Mouse (Mus musculus): ENCODE results near the gene Btrc. TPM values are rescaled to one million over a fixed set of nuclear protein-coding genes. Genes with fewer than 3 reads are reported as not detected.
"Not testable (repeated sequence)": the region's sequence is repeated elsewhere in the genome, so short reads cannot be mapped to it uniquely, and the experiment has no call there.

The Btrc gene
- total RNA-seq (2021) = 32.8 and 42.6 TPM in 2 replicates
- long read RNA-seq, transcript Btrc-201 (15 exons, 2,978 nt) = major isoform, 17 of 66 reads
- long read RNA-seq, transcript Btrc-202 (14 exons, 2,064 nt) = minor isoform, 6 of 66 reads
- long read RNA-seq, partial matches to known transcripts = 2 of 66 reads
- long read RNA-seq, other reads (novel, unspliced or antisense) = 41 of 66 reads

GRCm38 (mm10) chr19:45363384-45363926 is at the start of gene Btrc:
Gene Btrc (plus strand): TSS chr19:45363734.
- peak; percentile 100 for DNase-seq

GRCm38 (mm10) chr19:45317473-45317882 is 46.1 kb upstream of the Btrc start:
- no peak for DNase-seq

GRCm38 (mm10) chr19:45321062-45321461 is 42.5 kb upstream of the Btrc start:
- DNase-seq = no peak

- no peak for DNase-seq
These were observed 34.5 kb upstream of the Btrc start for GRCm38 (mm10) chr19:45329039-45329438.

- DNase-seq = no peak
These were observed 33.7 kb upstream of the Btrc start for GRCm38 (mm10) chr19:45329748-45330298.

- DNase-seq = no peak
These were observed 26.8 kb upstream of the Btrc start for GRCm38 (mm10) chr19:45336718-45337117.

- DNase-seq = no peak
These were observed 25.4 kb upstream of the Btrc start for GRCm38 (mm10) chr19:45338182-45338581.

GRCm38 (mm10) chr19:45343941-45344340 is 19.6 kb upstream of the Btrc start:
- DNase-seq = no peak

GRCm38 (mm10) chr19:45348188-45348587 is 15.3 kb upstream of the Btrc start:
- no peak for DNase-seq

- DNase-seq = no peak
These were observed 13.1 kb upstream of the Btrc start for GRCm38 (mm10) chr19:45350456-45350855.

GRCm38 (mm10) chr19:45352706-45353105 is 10.8 kb upstream of the Btrc start:
- DNase-seq = not testable (repeated sequence)

- no peak for DNase-seq
These were observed 7.9 kb upstream of the Btrc start for GRCm38 (mm10) chr19:45355678-45356077.

- DNase-seq = not testable (repeated sequence)
These were observed 6.7 kb upstream of the Btrc start for GRCm38 (mm10) chr19:45356868-45357267.

GRCm38 (mm10) chr19:45360486-45360885 is 3.0 kb upstream of the Btrc start:
- DNase-seq = no peak

GRCm38 (mm10) chr19:45363933-45364391 is 428 bp downstream of the Btrc start:
- no peak for DNase-seq

GRCm38 (mm10) chr19:45366651-45367050 is 3.1 kb downstream of the Btrc start:
- no peak for DNase-seq

GRCm38 (mm10) chr19:45384815-45385214 is 21.3 kb downstream of the Btrc start:
- not testable (repeated sequence) for DNase-seq

GRCm38 (mm10) chr19:45388551-45388950 is 25.0 kb downstream of the Btrc start:
- no peak for DNase-seq

- no peak for DNase-seq
These were observed 30.5 kb downstream of the Btrc start for GRCm38 (mm10) chr19:45394078-45394477.

GRCm38 (mm10) chr19:45411000-45411399 is 47.5 kb downstream of the Btrc start:
- DNase-seq = no peak

GRCm38 (mm10) chr19:45412694-45413093 is 49.2 kb downstream of the Btrc start:
- no peak for DNase-seq

GRCm38 (mm10) chr19:45413966-45414365 is 50.4 kb downstream of the Btrc start:
- no peak for DNase-seq

- no peak for DNase-seq
These were observed 54.1 kb downstream of the Btrc start for GRCm38 (mm10) chr19:45417601-45418000.

- no peak for DNase-seq
These were observed 58.7 kb downstream of the Btrc start for GRCm38 (mm10) chr19:45422276-45422675.
